Mouse (Mus musculus): ENCODE data around the gene Gm5127. TPM values are rescaled to one million over a fixed set of nuclear protein-coding genes. Genes with fewer than 3 reads are reported as not detected.

Gm5127 gene
- total RNA-seq, 1 experiment: not detected

DNA sequence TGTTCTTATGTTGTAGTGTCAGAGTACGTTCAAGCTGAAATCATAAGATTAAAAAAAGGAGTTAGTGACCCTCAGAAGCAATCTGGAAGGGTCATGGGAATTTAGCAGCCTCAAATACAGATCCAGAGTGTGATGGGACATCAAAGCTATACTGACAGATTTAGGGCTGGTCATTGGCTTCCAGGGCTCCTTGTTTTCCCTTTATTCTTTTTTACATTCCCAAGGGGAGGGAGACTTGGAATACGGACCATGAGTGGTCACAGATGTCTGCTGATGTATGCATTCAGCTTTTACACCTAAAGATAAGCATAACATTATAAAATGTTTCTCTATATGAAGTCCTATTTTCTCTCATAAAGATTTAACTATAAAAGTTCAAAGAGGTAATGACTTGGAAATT, 789 bp upstream of the Gm5127 start:
- Histone ChIP-seq H3K9ac (ENCODE audit: insufficient read depth, low read depth, low read length, poor library complexity, severe bottlenecking) (no peak overlapping the region), H3K27ac (ENCODE audit: insufficient read depth, low read depth, low read length, poor library complexity, severe bottlenecking) (no peak overlapping the region), H3K4me3 (ENCODE audit: insufficient read depth in 1 of 2, low read depth in 1 of 2, low read length in 2 of 2, poor library complexity in 1 of 2, severe bottlenecking in 1 of 2) (no peak overlapping the region), H3K36me3 (ENCODE audit: control insufficient read depth, insufficient read depth, low read length, poor library complexity, severe bottlenecking) (no peaks in the 10 kb centered on the region), H3K4me1 (ENCODE audit: control insufficient read depth in 2 of 2, insufficient read depth in 2 of 2, low read length in 2 of 2, poor library complexity in 1 of 2) (no peaks in the 10 kb centered on the region), H3K9me3 (ENCODE audit: control insufficient read depth, insufficient read depth, low read depth, low read length) (no peaks in the 10 kb centered on the region)
- no peak for DNase-seq (ENCODE audit: low read depth, low spot score)
- TF ChIP-seq ZC3H11A (IDR thresholded peaks at IDR 0.05; ENCODE audit: borderline replicate concordance, low read depth, low read length) (no peak), MAFK (IDR thresholded peaks at IDR 0.05; ENCODE audit: insufficient read depth, low read depth, low read length) (no peak), HCFC1 (IDR thresholded peaks at IDR 0.05; ENCODE audit: borderline replicate concordance, insufficient read depth, low read length) (no peak), ZNF384 (IDR thresholded peaks at IDR 0.05; ENCODE audit: low read depth, low read length) (no peak), CHD2 (IDR thresholded peaks at IDR 0.05; ENCODE audit: low read depth, low read length) (no peak)
- in situ Hi-C loops (cut with MboI; ENCODE audit: low sequenced_read_pairs in 2 of 2, unreplicated experiment in 2 of 2): no loop called here

DNA sequence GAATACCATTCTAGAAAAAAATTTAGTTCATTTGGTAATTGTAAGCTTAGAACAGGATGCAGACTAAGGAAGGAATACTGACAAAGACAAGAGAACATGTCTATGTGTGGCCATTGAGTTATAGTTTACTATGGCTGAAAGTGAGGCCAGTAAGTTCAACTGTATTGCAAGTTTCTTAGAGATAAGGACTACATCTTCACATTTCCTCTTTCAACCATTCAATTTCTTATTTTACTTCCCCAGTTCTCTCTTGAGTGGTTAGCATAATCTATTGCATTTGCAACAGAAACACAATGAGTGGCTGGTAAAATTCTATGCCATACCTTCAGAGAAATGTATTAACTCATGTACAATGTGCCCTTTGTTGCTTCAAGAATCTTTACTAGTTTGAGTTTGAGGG, 10.9 kb downstream of the Gm5127 start:
- Histone ChIP-seq H3K36me3 (ENCODE audit: control insufficient read depth, insufficient read depth, low read length, poor library complexity, severe bottlenecking) (no peaks in the 10 kb centered on the region), H3K27ac (ENCODE audit: insufficient read depth, low read depth, low read length, poor library complexity, severe bottlenecking) (no peak overlapping the region), H3K9ac (ENCODE audit: insufficient read depth, low read depth, low read length, poor library complexity, severe bottlenecking) (no peak overlapping the region), H3K4me1 (ENCODE audit: control insufficient read depth in 2 of 2, insufficient read depth in 2 of 2, low read length in 2 of 2, poor library complexity in 1 of 2) (no peaks in the 10 kb centered on the region), H3K9me3 (ENCODE audit: control insufficient read depth, insufficient read depth, low read depth, low read length) (no peaks in the 10 kb centered on the region), H3K4me3 (ENCODE audit: insufficient read depth in 1 of 2, low read depth in 1 of 2, low read length in 2 of 2, poor library complexity in 1 of 2, severe bottlenecking in 1 of 2) (no peak overlapping the region)
- DNase-seq (ENCODE audit: low read depth, low spot score): no peak
- in situ Hi-C loops (cut with MboI; ENCODE audit: low sequenced_read_pairs in 2 of 2, unreplicated experiment in 2 of 2): no loop called here
- no peak for TF ChIP-seq MAFK (IDR thresholded peaks at IDR 0.05; ENCODE audit: insufficient read depth, low read depth, low read length)

DNA sequence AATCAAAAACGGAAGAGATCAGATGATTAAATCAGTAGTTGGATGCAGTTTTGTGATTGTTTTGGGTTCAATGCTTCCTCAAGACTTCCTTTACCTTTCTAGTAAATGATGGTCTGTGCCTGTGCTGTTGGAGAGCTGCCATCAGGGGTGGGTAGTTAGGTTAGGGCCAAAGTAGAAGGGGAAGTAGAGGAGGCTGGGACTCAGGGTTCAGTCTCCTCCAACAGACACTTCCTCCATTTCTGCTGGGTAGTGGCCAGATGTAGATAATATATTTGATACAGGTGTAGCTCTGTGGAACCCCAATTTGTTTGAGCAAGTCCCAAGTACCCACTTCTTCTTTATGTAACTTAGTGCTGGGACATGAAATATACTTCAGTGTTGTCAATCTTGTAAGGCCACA, 12.9 kb downstream of the Gm5127 start:
- Histone ChIP-seq H3K9ac (ENCODE audit: insufficient read depth, low read depth, low read length, poor library complexity, severe bottlenecking) (no peak overlapping the region), H3K4me1 (ENCODE audit: control insufficient read depth in 2 of 2, insufficient read depth in 2 of 2, low read length in 2 of 2, poor library complexity in 1 of 2) (no peaks in the 10 kb centered on the region), H3K4me3 (ENCODE audit: insufficient read depth in 1 of 2, low read depth in 1 of 2, low read length in 2 of 2, poor library complexity in 1 of 2, severe bottlenecking in 1 of 2) (no peak overlapping the region), H3K36me3 (ENCODE audit: control insufficient read depth, insufficient read depth, low read length, poor library complexity, severe bottlenecking) (no peaks in the 10 kb centered on the region), H3K27ac (ENCODE audit: insufficient read depth, low read depth, low read length, poor library complexity, severe bottlenecking) (no peak overlapping the region), H3K9me3 (ENCODE audit: control insufficient read depth, insufficient read depth, low read depth, low read length) (no peaks in the 10 kb centered on the region)
- TF ChIP-seq ZNF384 (IDR thresholded peaks at IDR 0.05; ENCODE audit: low read depth, low read length): no peak
- no peak for TF ChIP-seq ZC3H11A (IDR thresholded peaks at IDR 0.05; ENCODE audit: borderline replicate concordance, low read depth, low read length)
- no peak for TF ChIP-seq HCFC1 (IDR thresholded peaks at IDR 0.05; ENCODE audit: borderline replicate concordance, insufficient read depth, low read length)
- no peak for TF ChIP-seq CHD2 (IDR thresholded peaks at IDR 0.05; ENCODE audit: low read depth, low read length)
- TF ChIP-seq MAFK (IDR thresholded peaks at IDR 0.05; ENCODE audit: insufficient read depth, low read depth, low read length): no peak
- in situ Hi-C loops (cut with MboI; ENCODE audit: low sequenced_read_pairs in 2 of 2, unreplicated experiment in 2 of 2): no loop called here
- no peak for DNase-seq (ENCODE audit: low read depth, low spot score)

DNA sequence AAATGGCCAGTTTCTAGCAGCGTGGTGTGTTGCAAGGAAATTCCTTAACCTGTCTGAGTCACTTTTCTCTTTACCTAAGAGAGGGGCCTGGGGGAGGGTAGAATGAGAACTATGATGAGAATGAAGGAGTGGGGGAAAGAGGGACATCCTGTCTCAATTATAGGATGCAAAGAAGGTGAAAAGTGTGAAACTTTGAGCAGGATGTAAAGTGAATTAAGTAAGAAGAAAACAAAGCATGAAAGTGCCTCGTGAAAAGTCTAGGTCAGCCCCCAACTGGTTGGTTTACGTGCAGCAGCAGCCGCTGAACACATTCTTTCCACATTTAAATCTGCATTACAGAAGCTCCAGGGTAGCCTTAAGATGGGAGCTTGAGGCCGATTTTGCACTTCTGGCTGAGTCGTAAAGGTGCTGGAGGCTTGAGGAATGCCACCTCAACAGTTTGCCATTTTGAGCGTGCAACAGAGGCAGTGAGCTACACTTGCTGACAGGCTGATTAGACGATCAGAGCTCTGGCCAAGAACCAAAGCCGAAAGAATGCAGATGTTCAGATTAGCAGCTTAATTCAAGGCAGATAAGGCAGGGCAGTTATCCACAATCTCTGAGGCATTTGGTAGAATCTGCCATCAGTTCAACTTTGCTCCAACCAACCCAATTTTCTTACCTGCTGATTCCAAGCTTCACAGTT, 19.7 kb downstream of the Gm5127 start:
- Histone ChIP-seq H3K9me3 (ENCODE audit: control insufficient read depth, insufficient read depth, low read depth, low read length) (no peaks in the 10 kb centered on the region), H3K4me3 (ENCODE audit: insufficient read depth in 1 of 2, low read depth in 1 of 2, low read length in 2 of 2, poor library complexity in 1 of 2, severe bottlenecking in 1 of 2) (no peak overlapping the region), H3K36me3 (ENCODE audit: control insufficient read depth, insufficient read depth, low read length, poor library complexity, severe bottlenecking) (no peaks in the 10 kb centered on the region), H3K27ac (ENCODE audit: insufficient read depth, low read depth, low read length, poor library complexity, severe bottlenecking) (0 out of 2 replicates have a peak overlapping the region, but pooled peaks have one; percentile 4), H3K4me1 (ENCODE audit: control insufficient read depth in 2 of 2, insufficient read depth in 2 of 2, low read length in 2 of 2, poor library complexity in 1 of 2) (no peaks in the 10 kb centered on the region), H3K9ac (ENCODE audit: insufficient read depth, low read depth, low read length, poor library complexity, severe bottlenecking) (no peak overlapping the region)
- no peak for TF ChIP-seq ZC3H11A (IDR thresholded peaks at IDR 0.05; ENCODE audit: borderline replicate concordance, low read depth, low read length)
- 0 out of 2 replicates have a peak, but pooled peaks have one; percentile 30 for TF ChIP-seq MAFK (IDR thresholded peaks at IDR 0.05; ENCODE audit: insufficient read depth, low read depth, low read length)
- TF ChIP-seq CHD2 (IDR thresholded peaks at IDR 0.05; ENCODE audit: low read depth, low read length): no peak
- DNase-seq (ENCODE audit: low read depth, low spot score): peak; percentile 13
- in situ Hi-C loops (cut with MboI; ENCODE audit: low sequenced_read_pairs in 2 of 2, unreplicated experiment in 2 of 2): no loop called here

DNA sequence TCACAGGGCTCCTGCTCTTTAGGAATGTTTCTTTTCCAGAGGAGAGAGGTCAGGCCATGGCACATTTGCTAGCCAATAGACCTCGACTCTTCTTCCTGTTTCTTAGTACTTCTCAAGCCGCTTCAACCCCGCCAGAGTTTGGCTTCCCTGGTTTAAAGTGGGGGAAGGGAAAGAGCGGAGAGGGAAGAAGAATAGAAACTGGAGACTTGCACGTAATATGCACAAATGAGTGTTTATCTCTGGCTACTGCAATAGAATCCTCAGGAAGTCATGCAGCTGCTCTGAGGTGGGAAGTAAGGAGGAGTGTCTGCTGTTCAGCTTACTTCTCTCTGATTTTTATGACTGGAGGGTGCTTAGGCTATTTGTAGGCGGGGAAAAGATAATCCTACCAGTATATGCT, 20.4 kb downstream of the Gm5127 start, which contains the start of gene Cysltr1:
TSS of gene Cysltr1 (minus strand) at position 294 of the 400 bp plus-strand sequence.
- Histone ChIP-seq H3K9ac (ENCODE audit: insufficient read depth, low read depth, low read length, poor library complexity, severe bottlenecking) (no peak within 1 kb of the TSS), H3K4me1 (ENCODE audit: control insufficient read depth in 2 of 2, insufficient read depth in 2 of 2, low read length in 2 of 2, poor library complexity in 1 of 2) (no peaks in the 10 kb centered on the region), H3K4me3 (ENCODE audit: insufficient read depth in 1 of 2, low read depth in 1 of 2, low read length in 2 of 2, poor library complexity in 1 of 2, severe bottlenecking in 1 of 2) (no peak within 1 kb of the TSS), H3K27ac (ENCODE audit: insufficient read depth, low read depth, low read length, poor library complexity, severe bottlenecking) (0 out of 2 replicates have a peak within 1 kb of the TSS, but pooled peaks have one; percentile 4), H3K36me3 (ENCODE audit: control insufficient read depth, insufficient read depth, low read length, poor library complexity, severe bottlenecking) (no peaks in the 10 kb centered on the region), H3K9me3 (ENCODE audit: control insufficient read depth, insufficient read depth, low read depth, low read length) (no peaks in the 10 kb centered on the region)
- DNase-seq (ENCODE audit: low read depth, low spot score): no peak
- no peak for TF ChIP-seq ZNF384 (IDR thresholded peaks at IDR 0.05; ENCODE audit: low read depth, low read length)
- no peak for TF ChIP-seq MAFK (IDR thresholded peaks at IDR 0.05; ENCODE audit: insufficient read depth, low read depth, low read length)
- TF ChIP-seq ZC3H11A (IDR thresholded peaks at IDR 0.05; ENCODE audit: borderline replicate concordance, low read depth, low read length): no peak
- TF ChIP-seq CHD2 (IDR thresholded peaks at IDR 0.05; ENCODE audit: low read depth, low read length): no peak
- TF ChIP-seq HCFC1 (IDR thresholded peaks at IDR 0.05; ENCODE audit: borderline replicate concordance, insufficient read depth, low read length): no peak
- in situ Hi-C loops (cut with MboI; ENCODE audit: low sequenced_read_pairs in 2 of 2, unreplicated experiment in 2 of 2): no loop called here

Measured in ES-E14 (cell line).